Mouse (Mus musculus) megakaryocyte, embryonic 14.5 days (primary cell): ENCODE data around the gene Gm20388.

ENCODE experiments used
- FLI1 ChIP-seq: IDR thresholded peaks from 2 replicates; pipeline ENCODE4 v1.6.1; 2012; ENCODE audit warnings: low read length, inconsistent platforms, mixed read lengths
- GATA1 ChIP-seq: IDR thresholded peaks from 3 replicates; pipeline ENCODE4 v1.6.1; 2012; ENCODE audit warnings: mixed read lengths, low read length, inconsistent platforms, borderline replicate concordance

DNA sequence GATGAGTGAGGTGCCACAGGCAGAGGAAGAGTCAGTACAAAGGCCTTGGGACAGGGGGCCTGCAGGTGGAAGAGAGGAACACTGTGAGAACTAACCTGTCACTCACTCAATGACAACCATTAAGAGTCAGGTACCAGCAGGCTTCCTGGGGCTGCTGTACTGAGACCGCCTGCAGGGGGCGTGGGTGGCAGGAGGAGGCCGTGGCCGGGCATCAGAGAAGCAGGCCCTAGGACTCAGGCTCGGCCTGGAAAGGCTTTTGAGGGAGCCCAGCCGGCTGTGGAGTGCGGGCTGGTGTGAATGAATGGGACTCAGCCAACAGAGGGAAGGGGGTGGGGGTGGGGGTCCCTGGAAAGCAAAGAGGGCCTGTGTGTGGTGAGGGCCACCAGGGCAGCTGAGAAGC, 560.5 kb downstream of the Gm20388 start:
- no peak for TF ChIP-seq GATA1
- TF ChIP-seq FLI1 = no peak
